19 mouse cellular contexts compared by ENCODE assay signal in genomic region chr11:64505924-64506323, GRCm38 (mm10).
A peak's percentile ranks its signal among the peaks of the same experiment; 100 is the strongest.
DNase-seq lines count a peak whose midpoint lies in the region; TF ChIP-seq lines count a peak whose summit lies in the region.
"Had no signal": no experiment of that assay in that cellular context is flagged by ENCODE, and none has a peak within 500 bp of the region (broad histone marks: within the 10 kb centered on the region; RNA-seq: fewer than 3 reads in every experiment).

No protein-coding gene starts in this region.

- TF ChIP-seq POLR2A in embryonic fibroblast, embryonic 13.5 days (IDR thresholded peaks at IDR 0.05; ENCODE audit: low read depth, low read length) = no peak
- TF ChIP-seq POLR2A in myocyte (IDR thresholded peaks at IDR 0.05; ENCODE audit: insufficient read length, low read depth) = no peak

- H3K4me3 ChIP-seq in embryonic fibroblast, embryonic 13.5 days (ENCODE audit: insufficient read depth, low read length) = no peak overlapping the region
- no peak overlapping the region for H3K4me3 ChIP-seq in myocyte
- H3K4me3 ChIP-seq: embryonic facial prominence, embryonic 10.5 days; embryonic facial prominence, embryonic 12.5 days; erythroblast, embryonic 14.5 days; forebrain, embryonic 13.5 days; forebrain, embryonic 15.5 days had no signal

- H3K27ac ChIP-seq in embryonic fibroblast, embryonic 13.5 days (ENCODE audit: insufficient read depth, low read length) = 0 out of 2 replicates have a peak overlapping the region, but pooled peaks have one; percentile 74
- H3K27ac ChIP-seq: embryonic facial prominence, embryonic 10.5 days; embryonic facial prominence, embryonic 12.5 days; forebrain, embryonic 13.5 days; forebrain, embryonic 15.5 days had no signal

- no peaks in the 10 kb centered on the region for H3K36me3 ChIP-seq in myocyte (ENCODE audit: control insufficient read depth, insufficient read depth)
- H3K36me3 ChIP-seq: embryonic facial prominence, embryonic 10.5 days; embryonic facial prominence, embryonic 12.5 days; forebrain, embryonic 15.5 days had no signal

- no peaks in the 10 kb centered on the region for H3K79me2 ChIP-seq in myocyte (ENCODE audit: control insufficient read depth, insufficient read depth)

- H3K4me1 ChIP-seq in embryonic fibroblast, embryonic 13.5 days (ENCODE audit: control insufficient read depth, insufficient read depth, low read length) = peaks cover 11% of the 10 kb centered on the region
- H3K4me1 ChIP-seq: embryonic facial prominence, embryonic 10.5 days; forebrain, embryonic 13.5 days; forebrain, embryonic 15.5 days had no signal

- no peaks in the 10 kb centered on the region for H3K27me3 ChIP-seq in myocyte (ENCODE audit: control insufficient read depth, insufficient read depth, insufficient read length)
- H3K27me3 ChIP-seq: embryonic facial prominence, embryonic 12.5 days; forebrain, embryonic 13.5 days; forebrain, embryonic 15.5 days; Patski had no signal

- H3ac ChIP-seq in myocyte (ENCODE audit: control insufficient read depth, insufficient read length) = no peak overlapping the region

- TF ChIP-seq CTCF in embryonic fibroblast, embryonic 13.5 days (IDR thresholded peaks at IDR 0.05; ENCODE audit: borderline replicate concordance, insufficient read depth, low read length) = no peak

- peak; percentile 52 for DNase-seq in 3T3-L1 (ENCODE audit: low read depth, low spot score)
- no peak for DNase-seq in cerebellum, adult 9-10 months
- no peak for DNase-seq in ovary, postnatal 14 days (ENCODE audit: low spot score)
- DNase-seq: adrenal gland, adult 8-10 months; adrenal gland, postnatal 14 days; adrenal gland, postnatal 36 days; cerebellum, adult 11-12 months; cerebellum, adult 2 months; cerebellum, adult 9-11 months; cerebellum, postnatal 25 days; forebrain, postnatal 0 days had no signal

- H3K4me2 ChIP-seq in myocyte (ENCODE audit: low read depth) = peak overlapping the region; percentile 8
- H3K4me2 ChIP-seq: embryonic facial prominence, embryonic 12.5 days; forebrain, embryonic 13.5 days; forebrain, embryonic 15.5 days had no signal

TF ChIP-seq in myocyte, 11 proteins besides CTCF, POLR2A, EP300 and RAD21:
- no peak for TF ChIP-seq MYOG (IDR thresholded peaks at IDR 0.05; ENCODE audit: control insufficient read depth in 1 of 3, insufficient read depth in 1 of 3, insufficient read length in 2 of 3, low read depth in 2 of 3)
- TF ChIP-seq TCF12 (IDR thresholded peaks at IDR 0.05; ENCODE audit: insufficient read depth, poor library complexity, severe bottlenecking) = no peak
- TF ChIP-seq REST (IDR thresholded peaks at IDR 0.05; ENCODE audit: insufficient read depth, insufficient read length) = no peak
- no peak for TF ChIP-seq CEBPB (IDR thresholded peaks at IDR 0.05; ENCODE audit: insufficient read depth, poor library complexity, severe bottlenecking)
- no peak for TF ChIP-seq MYOD1 (IDR thresholded peaks at IDR 0.05; ENCODE audit: control insufficient read depth in 1 of 3, insufficient read length in 2 of 3, low read depth in 2 of 3)
- no peak for TF ChIP-seq USF1 (IDR thresholded peaks at IDR 0.05; ENCODE audit: low read depth)
- TF ChIP-seq MAX (IDR thresholded peaks at IDR 0.05; ENCODE audit: low read depth) = no peak
- TF ChIP-seq POLR2AphosphoS2 (IDR thresholded peaks at IDR 0.05; ENCODE audit: insufficient read length, low read depth) = no peak
- TF ChIP-seq TCF3 (IDR thresholded peaks at IDR 0.05; ENCODE audit: insufficient read length, low read depth) = no peak
- TF ChIP-seq E2F4 (IDR thresholded peaks at IDR 0.05; ENCODE audit: insufficient read depth) = no peak
- no peak for TF ChIP-seq SRF (IDR thresholded peaks at IDR 0.05; ENCODE audit: control insufficient read depth, insufficient read length, low read depth)
TF ChIP-seq in myocyte: peak in this region for 0.
